Mouse (Mus musculus): ENCODE results near the gene Cyth1.

GRCm38 (mm10) chr11:118249012-118249383, 606 bp upstream of the Cyth1 start:
- TF ChIP-seq CTCF (IDR thresholded peaks at IDR 0.05; ENCODE audit: low read depth, low read length), result no peak
- no peak for TF ChIP-seq POLR2A (IDR thresholded peaks at IDR 0.05; ENCODE audit: insufficient read depth, low read length)
- no peak for TF ChIP-seq EP300 (IDR thresholded peaks at IDR 0.05; ENCODE audit: insufficient read depth, low read depth, low read length)

Data from ES-Bruce4 (cell line).